Mouse (Mus musculus) heart, embryonic 13.5 days (tissue): ENCODE measurements around the gene Slc3a2. TPM values are rescaled to one million over a fixed set of nuclear protein-coding genes. Genes with fewer than 3 reads are reported as not detected.
A peak's percentile ranks its signal among the peaks of the same experiment; 100 is the strongest.

ENCODE experiments used
- ATAC-seq: fragments of 200-750 bp; cut with Nextera tagmentation; 2 replicates; pipeline ENCODE4 v1.8.0; 2017; ENCODE audit warnings: moderate TSS enrichment; ENCODE audit not compliant: insufficient number of reproducible peaks, low FRiP score, low TSS enrichment; ENCODE audit errors: extremely low read depth
- H3K27ac ChIP-seq: fragments of 300-500 bp; sonication (generic); replicated peaks from 2 replicates; pipeline ENCODE4 v1.5.1; 2015; ENCODE audit warnings: moderate library complexity, mild to moderate bottlenecking, inconsistent platforms
- H3K27me3 ChIP-seq: fragments of 300-500 bp; sonication (generic); replicated peaks from 2 replicates; pipeline ENCODE4 v1.6.1; 2015; ENCODE audit warnings: mild to moderate bottlenecking, inconsistent platforms
- H3K36me3 ChIP-seq: fragments of 300-500 bp; sonication (generic); 2 replicates; pipeline ENCODE4 v1.6.1; 2015; ENCODE audit warnings: mild to moderate bottlenecking, inconsistent platforms
- H3K4me1 ChIP-seq: fragments of 300-500 bp; sonication (generic); 2 replicates; pipeline ENCODE4 v1.6.1; 2015; ENCODE audit warnings: inconsistent platforms
- H3K4me2 ChIP-seq: fragments of 300-500 bp; sonication (generic); 2 replicates; pipeline ENCODE4 v1.6.1; 2015; ENCODE audit warnings: inconsistent platforms, mild to moderate bottlenecking, moderate library complexity
- H3K4me3 ChIP-seq: fragments of 300-500 bp; sonication (generic); 2 replicates; pipeline ENCODE4 v1.5.1; 2015; ENCODE audit warnings: moderate library complexity, mild to moderate bottlenecking, inconsistent platforms
- H3K9ac ChIP-seq: fragments of 300-500 bp; sonication (generic); 2 replicates; pipeline ENCODE4 v1.6.1; 2015; ENCODE audit warnings: inconsistent platforms, mild to moderate bottlenecking, moderate library complexity
- H3K9me3 ChIP-seq: fragments of 300-500 bp; sonication (generic); 2 replicates; pipeline ENCODE4 v1.6.1; 2016; ENCODE audit warnings: inconsistent platforms
- WGBS: fragments of 180-500 bp; shearing (Covaris S2); methylation state at CpG from one replicate; pipeline ENCODE4 v1.1.7; 2015; ENCODE audit warnings: mixed read lengths; 5-methylcytosine and 5-hydroxymethylcytosine counted together
- polyA plus RNA-seq: library from polyadenylated mRNA; unstranded; fragments of >200 nt; fragmentation: Nextera tagmentation; extraction: Ambion mirVana; gene quantifications from 2 replicates; pipeline ENCODE4 v1.2.1, GENCODE M21; 2015

Gene Slc3a2
- polyA plus RNA-seq: 72.8 and 74.8 TPM in 2 replicates

GRCm38 (mm10) chr19:8722907-8723573, at the start of gene Slc3a2:
Gene Slc3a2 (minus strand): TSS chr19:8723369.
- Histone ChIP-seq H3K9ac (peak within 1 kb of the TSS; percentile 99), H3K36me3 (peaks cover 33% of the 10 kb centered on the region), H3K4me2 (peak within 1 kb of the TSS; percentile 91), H3K4me3 (peak within 1 kb of the TSS; percentile 93), H3K9me3 (no peaks in the 10 kb centered on the region), H3K27ac (peak within 1 kb of the TSS; percentile 95), H3K4me1 (peaks cover 39% of the 10 kb centered on the region), H3K27me3 (no peaks in the 10 kb centered on the region)
- under 1% methylated on average over 50 of the region's 50 CpGs for WGBS
- peak; percentile 95 for ATAC-seq

- H3K4me3 ChIP-seq: peak within 1 kb of the TSS; percentile 93
- H3K27me3 ChIP-seq: no peaks in the 10 kb centered on the region
- H3K27ac ChIP-seq: peak within 1 kb of the TSS; percentile 91
- ATAC-seq: no peak
- peaks cover 73% of the 10 kb centered on the region for H3K36me3 ChIP-seq
- peak within 1 kb of the TSS; percentile 87 for H3K4me2 ChIP-seq
- WGBS: 15% methylated on average over 29 of the region's 29 CpGs
- peaks cover 37% of the 10 kb centered on the region for H3K4me1 ChIP-seq
- no peaks in the 10 kb centered on the region for H3K9me3 ChIP-seq
- peak within 1 kb of the TSS; percentile 96 for H3K9ac ChIP-seq
Measured at GRCm38 (mm10) chr19:8770567-8771270, 47.5 kb upstream of the Slc3a2 start, which contains the start of gene Tmem223. Gene Tmem223 (plus strand): TSS chr19:8770996.

GRCm38 (mm10) chr19:8765562-8765961, 42.4 kb upstream of the Slc3a2 start:
- Histone ChIP-seq H3K4me3 (no peak overlapping the region), H3K9me3 (0 out of 2 replicates have a peak, but pooled peaks cover 4% of the 10 kb centered on the region), H3K4me1 (peaks cover 5% of the 10 kb centered on the region), H3K27me3 (no peaks in the 10 kb centered on the region), H3K4me2 (no peak overlapping the region), H3K36me3 (peaks cover 86% of the 10 kb centered on the region), H3K27ac (no peak overlapping the region), H3K9ac (no peak overlapping the region)
- ATAC-seq: no peak
- WGBS: 92% methylated on average over 9 of the region's 9 CpGs

- Histone ChIP-seq H3K27ac (no peak overlapping the region), H3K4me2 (no peak overlapping the region), H3K36me3 (peaks cover 63% of the 10 kb centered on the region), H3K4me3 (no peak overlapping the region), H3K4me1 (peaks cover 10% of the 10 kb centered on the region), H3K27me3 (no peaks in the 10 kb centered on the region), H3K9ac (no peak overlapping the region), H3K9me3 (0 out of 2 replicates have a peak, but pooled peaks cover 4% of the 10 kb centered on the region)
- 75% methylated on average over 4 of the region's 4 CpGs for WGBS
- ATAC-seq: no peak
Measured at GRCm38 (mm10) chr19:8763276-8763675, 40.1 kb upstream of the Slc3a2 start.

- 90% methylated on average over 2 of the region's 2 CpGs for WGBS
- 0 out of 2 replicates have a peak, but pooled peaks cover 4% of the 10 kb centered on the region for H3K9me3 ChIP-seq
- no peak overlapping the region for H3K27ac ChIP-seq
- ATAC-seq: no peak
- no peak overlapping the region for H3K9ac ChIP-seq
- H3K27me3 ChIP-seq: no peaks in the 10 kb centered on the region
- H3K4me3 ChIP-seq: no peak overlapping the region
- no peak overlapping the region for H3K4me2 ChIP-seq
- H3K4me1 ChIP-seq: peaks cover 26% of the 10 kb centered on the region
- peaks cover 41% of the 10 kb centered on the region for H3K36me3 ChIP-seq
Measured at GRCm38 (mm10) chr19:8760757-8761156, 37.6 kb upstream of the Slc3a2 start.

- Histone ChIP-seq H3K4me3 (peak overlapping the region; percentile 73), H3K9ac (0 out of 2 replicates have a peak overlapping the region, but pooled peaks have one; percentile 89), H3K27ac (no peak overlapping the region), H3K27me3 (no peaks in the 10 kb centered on the region), H3K36me3 (peaks cover 39% of the 10 kb centered on the region), H3K4me1 (peaks cover 35% of the 10 kb centered on the region), H3K9me3 (no peaks in the 10 kb centered on the region), H3K4me2 (peak overlapping the region; percentile 87)
- WGBS: 70% methylated on average over 2 of the region's 2 CpGs
- ATAC-seq: no peak
Measured at GRCm38 (mm10) chr19:8758899-8759298, 35.7 kb upstream of the Slc3a2 start.

- H3K36me3 ChIP-seq: peaks cover 39% of the 10 kb centered on the region
- WGBS: 3% methylated on average over 14 of the region's 14 CpGs
Measured at GRCm38 (mm10) chr19:8757471-8757998, 34.4 kb upstream of the Slc3a2 start.

GRCm38 (mm10) chr19:8756635-8757387, 33.6 kb upstream of the Slc3a2 start, which contains the start of gene Nxf1:
Gene Nxf1 (plus strand): TSS chr19:8757073.
- H3K27me3 ChIP-seq: no peaks in the 10 kb centered on the region
- peak within 1 kb of the TSS; percentile 73 for H3K4me3 ChIP-seq
- H3K9ac ChIP-seq: peak within 1 kb of the TSS; percentile 89
- ATAC-seq: peak; percentile 94
- H3K4me2 ChIP-seq: peak within 1 kb of the TSS; percentile 87
- peak within 1 kb of the TSS; percentile 89 for H3K27ac ChIP-seq
- H3K4me1 ChIP-seq: peaks cover 35% of the 10 kb centered on the region
- under 1% methylated on average over 74 of the region's 75 CpGs for WGBS
- peaks cover 41% of the 10 kb centered on the region for H3K36me3 ChIP-seq
- H3K9me3 ChIP-seq: no peaks in the 10 kb centered on the region

More at GRCm38 (mm10) chr19:8757471-8757998, 34.4 kb upstream of the Slc3a2 start:
- Histone ChIP-seq H3K4me2 (peak overlapping the region; percentile 87), H3K27me3 (no peaks in the 10 kb centered on the region), H3K9ac (peak overlapping the region; percentile 89), H3K4me1 (peaks cover 35% of the 10 kb centered on the region), H3K27ac (peak overlapping the region; percentile 89), H3K4me3 (peak overlapping the region; percentile 73), H3K9me3 (no peaks in the 10 kb centered on the region)
- ATAC-seq: no peak

- Histone ChIP-seq H3K27ac (no peak overlapping the region), H3K4me1 (peaks cover 35% of the 10 kb centered on the region), H3K9ac (peak overlapping the region; percentile 89; the same call in 1 of the 2 replicates), H3K36me3 (peaks cover 53% of the 10 kb centered on the region), H3K27me3 (no peaks in the 10 kb centered on the region), H3K9me3 (no peaks in the 10 kb centered on the region), H3K4me3 (peak overlapping the region; percentile 73), H3K4me2 (peak overlapping the region; percentile 87)
- ATAC-seq: no peak
- WGBS: 50% methylated on average over 3 of the region's 3 CpGs
Measured at GRCm38 (mm10) chr19:8755652-8756051, 32.5 kb upstream of the Slc3a2 start.

- H3K4me2 ChIP-seq: no peak overlapping the region
- ATAC-seq: no peak
- no peaks in the 10 kb centered on the region for H3K27me3 ChIP-seq
- H3K36me3 ChIP-seq: peaks cover 98% of the 10 kb centered on the region
- no peaks in the 10 kb centered on the region for H3K9me3 ChIP-seq
- no peak overlapping the region for H3K9ac ChIP-seq
- WGBS: 68% methylated on average over 2 of the region's 2 CpGs
- H3K4me1 ChIP-seq: peaks cover 13% of the 10 kb centered on the region
- no peak overlapping the region for H3K4me3 ChIP-seq
- H3K27ac ChIP-seq: no peak overlapping the region
Measured at GRCm38 (mm10) chr19:8747368-8747767, 24.2 kb upstream of the Slc3a2 start.

GRCm38 (mm10) chr19:8745382-8745781, 22.2 kb upstream of the Slc3a2 start:
- no peak overlapping the region for H3K9ac ChIP-seq
- H3K4me3 ChIP-seq: no peak overlapping the region
- H3K27ac ChIP-seq: no peak overlapping the region
- no peaks in the 10 kb centered on the region for H3K9me3 ChIP-seq
- no peaks in the 10 kb centered on the region for H3K27me3 ChIP-seq
- no peak for ATAC-seq
- WGBS: 90% methylated on average over 1 of the region's 1 CpGs
- H3K4me2 ChIP-seq: no peak overlapping the region
- H3K4me1 ChIP-seq: peaks cover 23% of the 10 kb centered on the region
- H3K36me3 ChIP-seq: peaks cover 83% of the 10 kb centered on the region
